Mouse (Mus musculus) frontal cortex, postnatal 14 days (tissue): ENCODE results near the gene Actn1.
A peak's percentile ranks its signal among the peaks of the same experiment; 100 is the strongest.

Experiments
- DNase-seq, 2 experiments: peaks; one replicate each; pipeline ENCODE4 v3.0.0; 2022; ENCODE audit warnings: low spot score in 2 of 2

Actn1 gene

GRCm38 (mm10) chr12:80184041-80184440 is 76.1 kb downstream of the Actn1 start:
- DNase-seq: no peak

GRCm38 (mm10) chr12:80181831-80182230 is 78.3 kb downstream of the Actn1 start:
- DNase-seq: no peak

GRCm38 (mm10) chr12:80178035-80178434 is 82.1 kb downstream of the Actn1 start:
- no peak for DNase-seq

GRCm38 (mm10) chr12:80168736-80169135 is 91.4 kb downstream of the Actn1 start:
- no peak for DNase-seq

- peak; percentile 67 to 73 for DNase-seq
Observed at GRCm38 (mm10) chr12:80168178-80168686, 91.9 kb downstream of the Actn1 start.

- DNase-seq: no peak
Observed at GRCm38 (mm10) chr12:80167321-80167720, 92.8 kb downstream of the Actn1 start.

GRCm38 (mm10) chr12:80166651-80167050 is 93.5 kb downstream of the Actn1 start:
- no peak for DNase-seq

- DNase-seq: no peak
Observed at GRCm38 (mm10) chr12:80164526-80164925, 95.6 kb downstream of the Actn1 start.

GRCm38 (mm10) chr12:80162448-80162847 is 97.7 kb downstream of the Actn1 start:
- no peak for DNase-seq

GRCm38 (mm10) chr12:80157675-80158074 is 102.5 kb downstream of the Actn1 start:
- no peak for DNase-seq

GRCm38 (mm10) chr12:80153687-80154326 is 106.4 kb downstream of the Actn1 start:
- DNase-seq: no peak

- DNase-seq: no peak
Observed at GRCm38 (mm10) chr12:80153078-80153477, 107.1 kb downstream of the Actn1 start.

GRCm38 (mm10) chr12:80151821-80152220 is 108.3 kb downstream of the Actn1 start:
- DNase-seq: no peak

GRCm38 (mm10) chr12:80150624-80151023 is 109.5 kb downstream of the Actn1 start:
- DNase-seq: no peak

- DNase-seq: no peak
Observed at GRCm38 (mm10) chr12:80147563-80148214, 112.5 kb downstream of the Actn1 start.

- DNase-seq: peak in 1 of 2 experiments; percentile 54
Observed at GRCm38 (mm10) chr12:80146227-80147223, 113.6 kb downstream of the Actn1 start.

- DNase-seq: no peak
Observed at GRCm38 (mm10) chr12:80145365-80145764, 114.8 kb downstream of the Actn1 start.

GRCm38 (mm10) chr12:80144846-80145245 is 115.3 kb downstream of the Actn1 start:
- no peak for DNase-seq

GRCm38 (mm10) chr12:80141470-80141869 is 118.7 kb downstream of the Actn1 start:
- peak in 1 of 2 experiments; percentile 47 for DNase-seq

- DNase-seq: no peak
Observed at GRCm38 (mm10) chr12:80141011-80141410, 119.2 kb downstream of the Actn1 start.

- DNase-seq: no peak
Observed at GRCm38 (mm10) chr12:80137744-80138143, 122.4 kb downstream of the Actn1 start.

- no peak for DNase-seq
Observed at GRCm38 (mm10) chr12:80137246-80137645, 122.9 kb downstream of the Actn1 start.
